Mouse (Mus musculus): ENCODE results near the gene Olfr769.
"Not testable (repeated sequence)": the region's sequence is repeated elsewhere in the genome, so short reads cannot be mapped to it uniquely, and the experiment has no call there.

Olfr769 gene

DNA sequence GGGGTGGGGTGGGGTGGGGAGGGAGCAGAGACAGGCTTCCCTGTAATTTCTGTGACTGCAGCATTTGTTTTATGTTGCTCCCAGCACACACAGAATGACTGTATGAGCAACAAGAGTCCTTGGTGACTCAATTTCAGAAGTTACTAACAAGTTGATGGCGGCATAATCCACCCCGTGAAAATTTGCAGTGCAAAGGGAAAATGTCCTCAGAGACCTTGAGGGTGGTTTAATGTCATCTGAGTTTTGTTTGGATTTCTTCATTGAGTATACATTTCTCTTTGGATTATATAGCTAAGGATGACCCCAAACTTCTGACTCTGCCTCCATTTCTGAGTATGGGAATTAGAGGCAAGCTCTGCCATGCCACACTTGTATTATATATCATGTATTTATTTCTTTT is at the start of gene Olfr769:
TSS of gene Olfr769 (minus strand) at position 101 of the 400 bp plus-strand sequence.
- DNase-seq, result no peak

DNA sequence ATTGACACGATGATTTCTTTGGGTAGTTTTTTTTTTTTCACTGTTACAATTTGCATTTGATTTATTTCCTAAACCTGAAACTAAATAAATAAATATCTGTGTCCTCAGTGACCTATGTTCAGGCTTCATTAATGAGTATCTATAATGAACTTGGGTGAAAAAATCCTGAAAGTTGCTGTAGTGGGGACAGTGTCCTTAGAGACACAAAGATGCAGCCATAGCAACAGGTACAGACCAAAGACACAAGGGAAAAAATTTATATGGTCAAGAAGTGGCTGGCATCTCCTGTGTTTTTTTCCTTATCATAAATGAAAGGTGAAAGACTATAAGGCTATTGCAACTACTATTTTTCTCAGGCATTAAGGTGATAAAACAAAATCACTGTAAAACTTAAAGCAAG is 47.0 kb upstream of the Olfr769 start, which contains the start of gene Olfr771:
TSS of gene Olfr771 (minus strand) at position 101 of the 400 bp plus-strand sequence.
- DNase-seq, result no peak

DNA sequence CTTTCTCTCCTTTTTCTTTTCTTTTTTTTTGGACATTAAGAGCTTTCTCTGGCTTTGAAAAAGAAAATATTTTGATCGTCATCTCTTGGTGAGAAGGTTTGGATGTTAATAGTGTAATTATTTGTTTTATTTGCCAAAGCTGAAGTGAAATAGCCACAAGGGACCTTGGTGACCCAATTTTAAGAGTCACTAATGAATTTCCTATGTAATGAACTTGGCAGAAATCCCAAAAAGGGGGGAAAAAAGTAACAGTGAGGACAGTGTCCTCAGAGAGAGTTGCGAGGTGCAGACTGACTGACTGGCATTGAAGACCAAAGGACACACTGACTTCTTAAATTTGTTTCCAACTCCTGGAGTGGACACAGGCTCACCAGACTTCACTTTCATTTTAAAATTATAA is 21.2 kb upstream of the Olfr769 start, which contains the start of gene Olfr770:
TSS of gene Olfr770 (minus strand) at position 101 of the 400 bp plus-strand sequence.
- DNase-seq, result peak in 1 of 2 experiments; percentile 3

DNA sequence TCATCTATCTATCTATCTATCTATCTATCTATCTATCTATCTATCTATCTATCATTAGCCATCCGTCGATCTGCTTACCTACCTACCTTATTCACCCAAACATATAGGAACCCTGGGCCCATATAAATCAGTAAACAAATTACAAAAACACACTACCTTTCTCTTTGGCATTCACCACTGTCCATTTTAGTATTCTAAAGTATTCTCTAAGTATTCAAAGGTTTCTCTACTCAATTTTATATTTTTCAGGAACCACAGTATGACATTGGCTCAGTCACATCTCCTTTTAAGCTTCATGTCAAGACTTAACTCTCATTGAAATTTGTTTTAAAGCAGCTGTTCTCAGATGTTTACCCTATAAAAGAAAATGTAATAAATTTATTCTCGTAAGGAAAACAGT is 2.5 kb downstream of the Olfr769 start:
- DNase-seq, result no peak

DNA sequence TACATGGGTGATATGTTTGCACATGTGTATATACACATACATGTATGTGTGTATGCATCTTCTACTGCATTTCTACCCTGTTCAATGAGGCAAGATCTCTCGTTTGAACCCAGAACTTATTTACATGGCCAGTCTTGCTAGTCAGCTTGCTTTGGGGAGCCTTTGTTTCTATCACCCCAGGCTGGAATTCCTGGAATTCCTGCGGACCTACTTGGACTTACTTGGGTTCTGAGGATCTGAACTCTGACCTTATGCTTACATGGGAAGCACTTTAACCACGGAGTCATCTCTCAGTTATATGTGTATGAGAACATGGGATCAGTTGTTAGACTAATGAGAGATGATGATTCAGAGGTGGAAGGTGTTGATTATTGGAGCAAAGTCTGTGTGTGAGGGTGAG is 16.4 kb downstream of the Olfr769 start:
- DNase-seq, result no peak

DNA sequence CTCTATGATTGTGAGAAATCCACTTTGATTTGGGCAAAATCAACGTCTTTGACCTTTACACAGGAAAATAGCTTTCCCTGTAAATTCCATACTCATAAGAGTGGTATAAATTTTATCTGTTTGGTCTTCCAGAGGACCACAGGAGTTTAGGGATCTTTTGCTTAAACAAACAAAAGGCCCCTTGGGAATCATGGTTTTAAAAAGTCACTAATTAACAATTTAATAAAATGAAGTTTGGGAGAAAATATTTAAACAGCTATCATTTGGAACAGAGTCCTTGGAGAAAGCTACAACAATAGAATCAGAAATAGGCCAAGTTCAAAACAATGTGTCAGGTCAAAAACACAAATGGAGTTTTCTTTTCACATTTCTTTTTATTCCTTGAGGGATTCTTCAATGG is 18.4 kb downstream of the Olfr769 start, which contains the start of gene Olfr768:
TSS of gene Olfr768 (minus strand) at position 101 of the 400 bp plus-strand sequence.
- no peak for DNase-seq

DNA sequence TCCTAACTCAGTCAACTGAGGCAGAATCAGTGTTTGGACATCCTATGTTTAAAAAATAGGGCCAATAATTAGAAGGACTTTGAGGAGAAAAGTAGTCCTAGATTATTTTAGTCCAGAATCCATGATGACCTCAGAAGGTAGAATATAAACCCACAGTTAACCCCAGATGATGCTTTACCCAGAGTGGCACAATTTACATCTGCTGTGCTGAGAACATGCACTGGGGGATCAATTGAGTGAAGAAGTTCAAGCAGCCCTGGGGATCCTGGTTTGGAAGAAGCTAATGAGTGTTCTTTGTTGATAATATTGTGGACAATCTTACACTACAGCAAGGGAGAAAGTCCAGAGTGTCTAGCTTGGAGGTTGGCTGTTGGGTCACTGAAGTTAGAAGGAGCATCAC is 34.9 kb downstream of the Olfr769 start, which contains the start of gene Olfr767:
TSS of gene Olfr767 (minus strand) at position 101 of the 400 bp plus-strand sequence.
- DNase-seq, result not testable (repeated sequence)

DNA sequence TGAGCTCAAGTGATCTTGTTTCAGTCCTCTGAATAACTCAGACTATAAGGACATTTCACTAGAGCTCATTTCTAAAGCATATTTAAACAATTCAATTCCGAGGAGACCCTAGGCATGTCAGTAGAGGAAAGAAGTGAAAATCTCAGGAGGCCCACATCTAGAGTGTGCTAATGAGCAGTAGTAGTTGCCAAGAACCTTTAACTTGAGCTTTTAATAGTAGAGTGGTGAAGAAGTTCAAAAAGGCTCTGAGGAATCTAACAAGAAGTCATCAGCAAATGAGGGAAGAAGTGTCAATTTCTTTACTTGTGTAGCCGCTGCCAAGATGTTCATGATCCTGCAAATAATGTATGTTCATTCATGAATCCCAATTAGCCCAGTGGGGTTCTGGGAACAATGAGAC is 48.8 kb downstream of the Olfr769 start, which contains the start of gene Olfr766-ps1:
TSS of gene Olfr766-ps1 (minus strand) at position 101 of the 400 bp plus-strand sequence.
- DNase-seq, result no peak

Data from cerebellum, postnatal 10 days (tissue).